8 mouse cellular contexts compared by ENCODE assay signal in the genomic region with DNA sequence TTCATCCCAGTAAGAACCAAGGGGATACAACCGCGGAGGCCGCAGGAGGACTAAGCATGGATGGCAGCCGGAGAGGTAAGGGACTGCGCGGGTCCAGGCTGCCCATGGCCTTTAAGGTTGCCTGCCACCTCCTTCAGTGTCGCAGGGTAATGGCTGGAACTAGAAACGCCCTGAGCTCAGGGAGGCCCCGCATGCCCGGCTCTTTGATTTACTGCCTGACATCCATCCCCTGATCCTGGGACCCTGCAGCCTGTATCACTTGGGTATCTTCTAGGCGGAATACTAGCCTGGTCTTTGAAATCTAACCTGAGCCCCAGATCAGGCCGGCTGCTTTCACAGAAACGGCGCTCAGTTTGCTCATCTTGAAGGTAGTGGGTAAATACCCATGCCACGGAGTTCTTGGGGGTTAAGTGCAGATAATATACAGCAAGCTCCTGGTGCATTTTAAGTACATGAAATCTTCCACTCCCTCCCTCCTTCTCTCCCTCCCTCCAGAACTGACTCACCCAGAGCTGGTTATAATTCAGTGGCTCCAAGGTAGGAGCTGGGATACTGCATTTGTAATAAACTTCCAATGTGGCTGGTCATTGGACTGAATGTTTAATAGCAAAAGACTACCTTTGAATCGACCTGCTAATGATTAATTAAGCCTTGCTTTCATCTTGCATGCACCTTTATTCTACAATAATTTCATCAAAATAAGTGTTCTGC. TPM values are rescaled to one million over a fixed set of nuclear protein-coding genes. Genes with fewer than 3 reads are reported as not detected.
DNase-seq lines count a peak whose midpoint lies in the region; ATAC-seq and TF ChIP-seq lines count a peak whose summit lies in the region.

No protein-coding gene starts in this region.

- H3K4me2 ChIP-seq in heart, embryonic 11.5 days = peak overlapping the region; percentile 85
- H3K4me2 ChIP-seq in limb, embryonic 11.5 days (ENCODE audit: low read depth, severe bottlenecking) = peak overlapping the region; percentile 69
- peak overlapping the region; percentile 71 for H3K4me2 ChIP-seq in neural tube, embryonic 15.5 days

- H3K9ac ChIP-seq in heart, embryonic 11.5 days (ENCODE audit: low read depth, low read length) = peak overlapping the region; percentile 81
- peak overlapping the region; percentile 56 for H3K9ac ChIP-seq in limb, embryonic 11.5 days (ENCODE audit: low read length)
- peak overlapping the region; percentile 69 for H3K9ac ChIP-seq in neural tube, embryonic 15.5 days (replicated peaks)

- no peaks in the 10 kb centered on the region for H3K36me3 ChIP-seq in heart, embryonic 11.5 days (ENCODE audit: control insufficient read depth, insufficient read depth, low read length)
- peaks cover 4% of the 10 kb centered on the region; the same call in 1 of the 2 replicates for H3K36me3 ChIP-seq in E14TG2a.4 (ENCODE audit: insufficient read depth, low read length)
- no peaks in the 10 kb centered on the region; the same call in 1 of the 2 replicates for H3K36me3 ChIP-seq in erythroblast, embryonic 14.5 days (ENCODE audit: control insufficient read depth)
- no peaks in the 10 kb centered on the region for H3K36me3 ChIP-seq in limb, embryonic 11.5 days (ENCODE audit: control insufficient read depth, insufficient read depth, low read length)
- H3K36me3 ChIP-seq in neural tube, embryonic 15.5 days = peaks cover 2% of the 10 kb centered on the region; the same call in 1 of the 2 replicates

- peak overlapping the region; percentile 89 for H3K4me3 ChIP-seq in heart, embryonic 11.5 days (ENCODE audit: low read depth, low read length)
- H3K4me3 ChIP-seq in E14TG2a.4 (replicated peaks; ENCODE audit: low read length) = peak overlapping the region; percentile 92
- H3K4me3 ChIP-seq in erythroblast, embryonic 14.5 days (replicated peaks) = peak overlapping the region; percentile 89
- peak overlapping the region; percentile 53 for H3K4me3 ChIP-seq in limb, embryonic 11.5 days (ENCODE audit: low read depth, low read length)
- H3K4me3 ChIP-seq in neural tube, embryonic 15.5 days (replicated peaks) = peak overlapping the region; percentile 63

- peak; percentile 74 for ATAC-seq in heart, embryonic 11.5 days (replicated peaks; ENCODE audit: insufficient number of reproducible peaks, low FRiP score, low TSS enrichment)
- peak; percentile 88 for ATAC-seq in limb, embryonic 11.5 days (ENCODE audit: insufficient number of reproducible peaks, low FRiP score, low TSS enrichment, low read depth)
- ATAC-seq in neural tube, embryonic 15.5 days (ENCODE audit: low FRiP score) = peak; percentile 90

- WGBS in heart, embryonic 11.5 days (ENCODE audit: insufficient replicate concordance) = 1% methylated on average over 16 of the region's 16 CpGs
- 2% methylated on average over 16 of the region's 16 CpGs for WGBS in limb, embryonic 11.5 days
- WGBS in neural tube, embryonic 15.5 days = 1% methylated on average over 16 of the region's 16 CpGs

- H3K27ac ChIP-seq in heart, embryonic 11.5 days (ENCODE audit: low read depth, low read length) = peak overlapping the region; percentile 46; the same call in 1 of the 2 replicates
- no peak overlapping the region for H3K27ac ChIP-seq in limb, embryonic 11.5 days (replicated peaks; ENCODE audit: low read depth, low read length)
- peak overlapping the region; percentile 60 for H3K27ac ChIP-seq in neural tube, embryonic 15.5 days (replicated peaks)

- 0 out of 2 replicates have a peak, but pooled peaks cover 4% of the 10 kb centered on the region for H3K4me1 ChIP-seq in heart, embryonic 11.5 days (ENCODE audit: control insufficient read depth, insufficient read depth, low read length)
- peaks cover 12% of the 10 kb centered on the region for H3K4me1 ChIP-seq in E14TG2a.4 (replicated peaks; ENCODE audit: low read depth, low read length)
- peaks cover 17% of the 10 kb centered on the region for H3K4me1 ChIP-seq in erythroblast, embryonic 14.5 days (ENCODE audit: control insufficient read depth)
- H3K4me1 ChIP-seq in limb, embryonic 11.5 days (ENCODE audit: control insufficient read depth, insufficient read depth, low read length) = 0 out of 2 replicates have a peak, but pooled peaks cover 2% of the 10 kb centered on the region
- H3K4me1 ChIP-seq in neural tube, embryonic 15.5 days = peaks cover 16% of the 10 kb centered on the region

- H3K9me3 ChIP-seq in heart, embryonic 11.5 days (replicated peaks; ENCODE audit: control insufficient read depth, low read length) = no peaks in the 10 kb centered on the region
- H3K9me3 ChIP-seq in E14TG2a.4 (ENCODE audit: low read length) = no peaks in the 10 kb centered on the region
- peaks cover 4% of the 10 kb centered on the region; the same call in 1 of the 2 replicates for H3K9me3 ChIP-seq in erythroblast, embryonic 14.5 days (ENCODE audit: control insufficient read depth, low read length)
- H3K9me3 ChIP-seq in limb, embryonic 11.5 days (ENCODE audit: control insufficient read depth, low read length) = no peaks in the 10 kb centered on the region
- H3K9me3 ChIP-seq in neural tube, embryonic 15.5 days (replicated peaks) = 0 out of 2 replicates have a peak, but pooled peaks cover 3% of the 10 kb centered on the region

- intact Hi-C loops in heart, postnatal 14 days (cut with DNase I) = loop anchor here (10.0 kb wide), 2 partner anchors 304 to 344 kb away; no protein-coding TSS in a partner anchor

- no peaks in the 10 kb centered on the region for H3K27me3 ChIP-seq in heart, embryonic 11.5 days (ENCODE audit: control insufficient read depth, insufficient read depth, low read length)
- H3K27me3 ChIP-seq in E14TG2a.4 (ENCODE audit: insufficient read depth, low read length) = no peaks in the 10 kb centered on the region
- no peaks in the 10 kb centered on the region for H3K27me3 ChIP-seq in erythroblast, embryonic 14.5 days (ENCODE audit: control insufficient read depth)
- no peaks in the 10 kb centered on the region for H3K27me3 ChIP-seq in limb, embryonic 11.5 days (ENCODE audit: control insufficient read depth, insufficient read depth, low read length)
- no peaks in the 10 kb centered on the region for H3K27me3 ChIP-seq in neural tube, embryonic 15.5 days (replicated peaks)

- DNase-seq in heart, postnatal 14 days = no peak
- DNase-seq in limb, embryonic 11.5 days (ENCODE audit: low spot score) = no peak
- DNase-seq in gastrocnemius, postnatal 10 days = no peak
- DNase-seq in gastrocnemius, adult 8-10 months (ENCODE audit: low spot score in 2 of 2) = no peak

- TF ChIP-seq CTCF in E14TG2a.4 (conservative IDR thresholded peaks at IDR 0.05; ENCODE audit: low read length) = no peak

RNA-seq across cellular contexts. Expression of a gene that starts 0.5 kb away (rescaled TPM):
- polyA plus RNA-seq in heart, embryonic 11.5 days (2014; fragmentation: Nextera tagmentation; extraction: Ambion mirVana) = 11.8 and 14.6 TPM in 2 replicates
- total RNA-seq in heart, postnatal 14 days (2021) = 1 to 10 TPM; 5.9 TPM
- 0.03 and 0.08 TPM in 2 replicates for polyA plus RNA-seq in erythroblast, embryonic 14.5 days (2012)
- 25.5 and 26.1 TPM in 2 replicates for polyA plus RNA-seq in limb, embryonic 11.5 days (2014; fragmentation: Nextera tagmentation; extraction: Ambion mirVana)
- 29.4 and 34.9 TPM in 2 replicates for polyA plus RNA-seq in neural tube, embryonic 15.5 days (2015; fragmentation: Nextera tagmentation; extraction: Ambion mirVana)
- 1 to 10 TPM; 3.9 to 5.3 TPM for total RNA-seq in gastrocnemius, postnatal 10 days (2021)
- 1 to 10 TPM; 3.0 to 4.0 (median 3.4) TPM for total RNA-seq in gastrocnemius, adult 8-10 months (2022)

RNA-seq across cellular contexts. Expression of a gene that starts 50.3 kb away (rescaled TPM):
- 0.25 and 0.44 TPM in 2 replicates for polyA plus RNA-seq in heart, embryonic 11.5 days (2014; fragmentation: Nextera tagmentation; extraction: Ambion mirVana)
- not detected for total RNA-seq in heart, postnatal 14 days (2021)
- not detected in 2 replicates for polyA plus RNA-seq in erythroblast, embryonic 14.5 days (2012)
- not detected in 2 replicates for polyA plus RNA-seq in limb, embryonic 11.5 days (2014; fragmentation: Nextera tagmentation; extraction: Ambion mirVana)
- polyA plus RNA-seq in neural tube, embryonic 15.5 days (2015; fragmentation: Nextera tagmentation; extraction: Ambion mirVana) = 30.0 and 31.5 TPM in 2 replicates
- under 1 TPM; 0.09 TPM for total RNA-seq in gastrocnemius, postnatal 10 days (2021)
- not detected for total RNA-seq in gastrocnemius, adult 8-10 months (2022)

Comparison
In these comparisons a context has a peak if more than half of its experiments do, and no peak if none do; other contexts are left out.
1. RNA of a gene that starts 0.5 kb away (polyA plus RNA-seq): 29.4 to 34.9 TPM in neural tube, embryonic 15.5 days, 25.5 to 26.1 TPM in limb, embryonic 11.5 days and 11.8 to 14.6 TPM in heart, embryonic 11.5 days; 0.03 to 0.08 TPM in erythroblast, embryonic 14.5 days; every median in the first group is over 10 times any median in the second.
2. RNA of a gene that starts 50.3 kb away (polyA plus RNA-seq): 30.0 to 31.5 TPM in neural tube, embryonic 15.5 days; 0.25 to 0.44 TPM in heart, embryonic 11.5 days, not detected in erythroblast, embryonic 14.5 days and not detected in limb, embryonic 11.5 days; every median in the first group is over 10 times any median in the second.
3. Peak in every context shown above with its lines, with median percentiles within 50 percentile points of each other: ATAC-seq, H3K4me2 ChIP-seq, H3K4me3 ChIP-seq and H3K9ac ChIP-seq.